Mouse (Mus musculus) stomach, embryonic 14.5 days (tissue): ENCODE data around the gene Igsf8. TPM values are rescaled to one million over a fixed set of nuclear protein-coding genes. Genes with fewer than 3 reads are reported as not detected.

ENCODE experiments used
- ATAC-seq: fragments of 200-750 bp; cut with Nextera tagmentation; 2 replicates; pipeline ENCODE4 v1.8.0; 2017; ENCODE audit warnings: low read depth, moderate TSS enrichment; ENCODE audit not compliant: insufficient number of reproducible peaks, insufficient read depth, low FRiP score
- H3K27ac ChIP-seq: fragments of 300-500 bp; sonication (generic); 2 replicates; pipeline ENCODE4 v1.5.1; 2014; ENCODE audit warnings: mild to moderate bottlenecking, low read length, moderate library complexity, mixed read lengths
- H3K27me3 ChIP-seq: fragments of 300-500 bp; sonication (generic); 2 replicates; pipeline ENCODE4 v1.6.1; 2014; ENCODE audit warnings: low read length, control low read depth, mixed read lengths; ENCODE audit not compliant: control insufficient read depth, insufficient read depth
- H3K36me3 ChIP-seq: fragments of 300-500 bp; sonication (generic); 2 replicates; pipeline ENCODE4 v1.6.1; 2014; ENCODE audit warnings: mild to moderate bottlenecking, control low read depth, low read length, moderate library complexity, mixed read lengths; ENCODE audit not compliant: control insufficient read depth, insufficient read depth
- H3K4me1 ChIP-seq: fragments of 300-500 bp; sonication (generic); 2 replicates; pipeline ENCODE4 v1.6.1; 2014; ENCODE audit warnings: low read length, control low read depth, mixed read lengths; ENCODE audit not compliant: control insufficient read depth, insufficient read depth
- H3K4me2 ChIP-seq: fragments of 300-500 bp; sonication (generic); replicated peaks from 2 replicates; pipeline ENCODE4 v1.6.1; 2014; ENCODE audit warnings: low read depth, low read length, control low read depth
- H3K4me3 ChIP-seq: fragments of 300-500 bp; sonication (generic); 2 replicates; pipeline ENCODE4 v1.5.1; 2014; ENCODE audit warnings: low read depth, low read length, control low read depth
- H3K9ac ChIP-seq: fragments of 300-500 bp; sonication (generic); replicated peaks from 2 replicates; pipeline ENCODE4 v1.6.1; 2014; ENCODE audit warnings: low read depth, mild to moderate bottlenecking, control low read depth, low read length, moderate library complexity, mixed read lengths
- H3K9me3 ChIP-seq: fragments of 300-500 bp; sonication (generic); 2 replicates; pipeline ENCODE4 v1.6.1; 2016; ENCODE audit warnings: low read depth, low read length, control low read depth; ENCODE audit not compliant: control insufficient read depth
- WGBS: fragments of 180-500 bp; shearing (Covaris S2); extraction: QIAGEN DNeasy Blood & Tissue Kit; methylation state at CpG from one replicate; pipeline ENCODE4 v1.1.7; 2014; 5-methylcytosine and 5-hydroxymethylcytosine counted together
- polyA plus RNA-seq: library from polyadenylated mRNA; unstranded; fragments of >200 nt; fragmentation: Nextera tagmentation; extraction: Ambion mirVana; gene quantifications from 2 replicates; pipeline ENCODE4 v1.2.1, GENCODE M21; 2014

Igsf8 gene
- polyA plus RNA-seq, 1 experiment from 2014 or later: 36.3 TPM

- 84% methylated on average over 2 of the region's 2 CpGs for WGBS
- no peaks in the 10 kb centered on the region for H3K4me1 ChIP-seq
- H3K27ac ChIP-seq: no peak overlapping the region
- ATAC-seq: no peak
- H3K9me3 ChIP-seq: no peaks in the 10 kb centered on the region
- H3K27me3 ChIP-seq: peaks cover 9% of the 10 kb centered on the region
- no peaks in the 10 kb centered on the region for H3K36me3 ChIP-seq
- no peak overlapping the region for H3K9ac ChIP-seq
- H3K4me2 ChIP-seq: no peak overlapping the region
- H3K4me3 ChIP-seq: no peak overlapping the region
These were observed 71.5 kb downstream of the Igsf8 start for GRCm38 (mm10) chr1:172332925-172333324.

- Histone ChIP-seq H3K27me3 (peaks cover 6% of the 10 kb centered on the region), H3K36me3 (no peaks in the 10 kb centered on the region), H3K4me3 (no peak overlapping the region), H3K9ac (no peak overlapping the region), H3K27ac (no peak overlapping the region), H3K4me1 (no peaks in the 10 kb centered on the region), H3K4me2 (no peak overlapping the region), H3K9me3 (no peaks in the 10 kb centered on the region)
- no peak for ATAC-seq
- 17% methylated on average over 3 of the region's 3 CpGs for WGBS
These were observed 72.1 kb downstream of the Igsf8 start for GRCm38 (mm10) chr1:172333512-172333911.

GRCm38 (mm10) chr1:172335804-172336203, 74.4 kb downstream of the Igsf8 start:
- WGBS: 72% methylated on average over 15 of the region's 15 CpGs
- no peak for ATAC-seq
- H3K4me2 ChIP-seq: no peak overlapping the region
- H3K9ac ChIP-seq: no peak overlapping the region
- no peaks in the 10 kb centered on the region for H3K9me3 ChIP-seq
- no peaks in the 10 kb centered on the region for H3K36me3 ChIP-seq
- H3K4me1 ChIP-seq: peaks cover 4% of the 10 kb centered on the region; the same call in 1 of the 2 replicates
- H3K27me3 ChIP-seq: no peaks in the 10 kb centered on the region; the same call in 1 of the 2 replicates
- no peak overlapping the region for H3K27ac ChIP-seq
- no peak overlapping the region for H3K4me3 ChIP-seq

- ATAC-seq: no peak
- 43% methylated on average over 2 of the region's 2 CpGs for WGBS
These were observed 76.2 kb downstream of the Igsf8 start for GRCm38 (mm10) chr1:172337411-172338185.

GRCm38 (mm10) chr1:172340729-172341321, 79.4 kb downstream of the Igsf8 start, which contains the start of gene Kcnj10:
TSS of gene Kcnj10 (plus strand) at chr1:172341210.
- Histone ChIP-seq H3K4me2 (peak within 1 kb of the TSS; percentile 64), H3K27ac (no peak within 1 kb of the TSS), H3K4me3 (peak within 1 kb of the TSS; percentile 29), H3K9ac (no peak within 1 kb of the TSS; the same call in 1 of the 2 replicates), H3K9me3 (no peaks in the 10 kb centered on the region), H3K36me3 (no peaks in the 10 kb centered on the region), H3K27me3 (peaks cover 9% of the 10 kb centered on the region), H3K4me1 (peaks cover 4% of the 10 kb centered on the region; the same call in 1 of the 2 replicates)
- ATAC-seq: peak; percentile 83; the same call in 1 of the 2 replicates
- under 1% methylated on average over 38 of the region's 38 CpGs for WGBS

More at GRCm38 (mm10) chr1:172337411-172338185, 76.2 kb downstream of the Igsf8 start:
- Histone ChIP-seq H3K9me3 (no peaks in the 10 kb centered on the region), H3K27ac (no peak overlapping the region), H3K27me3 (peaks cover 9% of the 10 kb centered on the region), H3K4me3 (no peak overlapping the region), H3K4me1 (peaks cover 4% of the 10 kb centered on the region; the same call in 1 of the 2 replicates), H3K9ac (no peak overlapping the region), H3K4me2 (no peak overlapping the region), H3K36me3 (no peaks in the 10 kb centered on the region)

- peaks cover 9% of the 10 kb centered on the region for H3K27me3 ChIP-seq
- H3K4me3 ChIP-seq: peak overlapping the region; percentile 29
- H3K36me3 ChIP-seq: no peaks in the 10 kb centered on the region
- H3K9me3 ChIP-seq: no peaks in the 10 kb centered on the region
- WGBS: 20% methylated on average over 10 of the region's 10 CpGs
- H3K4me2 ChIP-seq: peak overlapping the region; percentile 64
- H3K27ac ChIP-seq: no peak overlapping the region
- peaks cover 4% of the 10 kb centered on the region; the same call in 1 of the 2 replicates for H3K4me1 ChIP-seq
- ATAC-seq: peak; percentile 2; the same call in 1 of the 2 replicates
- no peak overlapping the region; the same call in 1 of the 2 replicates for H3K9ac ChIP-seq
These were observed 79.9 kb downstream of the Igsf8 start for GRCm38 (mm10) chr1:172341386-172341785.

GRCm38 (mm10) chr1:172342729-172343128, 81.3 kb downstream of the Igsf8 start:
- 85% methylated on average over 3 of the region's 3 CpGs for WGBS
- Histone ChIP-seq H3K36me3 (no peaks in the 10 kb centered on the region), H3K27ac (no peak overlapping the region), H3K4me3 (no peak overlapping the region), H3K4me2 (no peak overlapping the region), H3K9ac (no peak overlapping the region), H3K27me3 (peaks cover 9% of the 10 kb centered on the region), H3K4me1 (peaks cover 4% of the 10 kb centered on the region; the same call in 1 of the 2 replicates), H3K9me3 (no peaks in the 10 kb centered on the region)
- ATAC-seq: no peak

- no peak overlapping the region for H3K4me2 ChIP-seq
- H3K9me3 ChIP-seq: no peaks in the 10 kb centered on the region
- H3K4me3 ChIP-seq: no peak overlapping the region
- 50% methylated on average over 3 of the region's 3 CpGs for WGBS
- peaks cover 9% of the 10 kb centered on the region for H3K27me3 ChIP-seq
- no peaks in the 10 kb centered on the region for H3K36me3 ChIP-seq
- no peak for ATAC-seq
- peaks cover 4% of the 10 kb centered on the region; the same call in 1 of the 2 replicates for H3K4me1 ChIP-seq
- no peak overlapping the region for H3K9ac ChIP-seq
- H3K27ac ChIP-seq: no peak overlapping the region
These were observed 82.5 kb downstream of the Igsf8 start for GRCm38 (mm10) chr1:172343914-172344313.
